Mouse (Mus musculus) heart, adult 2 months (tissue): ENCODE measurements around the gene Lpin2. TPM values are rescaled to one million over a fixed set of nuclear protein-coding genes. Genes with fewer than 3 reads are reported as not detected.
A peak's percentile ranks its signal among the peaks of the same experiment; 100 is the strongest.

Source experiments
- DNase-seq, 2 experiments: peaks; one replicate each; pipeline ENCODE4 v3.0.0; 2021
- H3K27ac ChIP-seq: fragments of 200-600 bp; 2 replicates; pipeline ENCODE4 v1.8.1; 2022
- H3K27me3 ChIP-seq: fragments of 200-500 bp; 2 replicates; pipeline ENCODE4 v1.6.1; 2012; ENCODE audit warnings: mild to moderate bottlenecking, low read length, inconsistent platforms, mixed read lengths; ENCODE audit not compliant: control insufficient read depth, insufficient read depth
- H3K36me3 ChIP-seq: fragments of 200-500 bp; 2 replicates; pipeline ENCODE4 v1.6.1; 2012; ENCODE audit warnings: low read length, inconsistent platforms; ENCODE audit not compliant: control insufficient read depth, insufficient read depth
- H3K4me1 ChIP-seq: fragments of 200-500 bp; 2 replicates; pipeline ENCODE4 v1.6.1; 2011; ENCODE audit warnings: low read length; ENCODE audit not compliant: control insufficient read depth, insufficient read depth
- H3K4me3 ChIP-seq: fragments of 200-600 bp; 2 replicates; pipeline ENCODE4 v1.8.1; 2022
- H3K79me2 ChIP-seq: fragments of 200-500 bp; replicated peaks from 2 replicates; pipeline ENCODE4 v1.6.1; 2012; ENCODE audit warnings: mild to moderate bottlenecking, inconsistent platforms, low read length, moderate library complexity, mixed read lengths; ENCODE audit not compliant: control insufficient read depth, insufficient read depth
- H3K9ac ChIP-seq: fragments of 200-500 bp; 2 replicates; pipeline ENCODE4 v1.6.1; 2012; ENCODE audit warnings: low read depth, mild to moderate bottlenecking, control low read depth, inconsistent platforms, low read length, mixed read lengths
- CTCF ChIP-seq: fragments of 200-600 bp; IDR thresholded peaks from 2 replicates; pipeline ENCODE4 v1.8.1; 2022; ENCODE audit warnings: antibody characterized with exemption, mild to moderate bottlenecking, moderate library complexity
- EP300 ChIP-seq: fragments of 200-500 bp; IDR thresholded peaks from 2 replicates; pipeline ENCODE4 v1.6.1; 2011; ENCODE audit warnings: low read depth, low read length, control low read depth; ENCODE audit not compliant: insufficient read depth
- POLR2A ChIP-seq: fragments of 200-500 bp; IDR thresholded peaks from 2 replicates; pipeline ENCODE4 v1.6.1; 2011; ENCODE audit warnings: mild to moderate bottlenecking, low read depth, low read length, control low read depth; ENCODE audit not compliant: insufficient read depth
- WGBS: fragments of 180-500 bp; shearing (Covaris S2); methylation state at CpG from one replicate; pipeline ENCODE4 v1.1.7; 2018; 5-methylcytosine and 5-hydroxymethylcytosine counted together
- intact Hi-C: fragments of 180-260 bp; cut with DNase I; formaldehyde crosslinking; loops from one replicate; pipeline ENCODE4 v1.15.1; 2025
- polyA plus RNA-seq: library from polyadenylated mRNA; depleted of rRNA; stranded (reverse); fragments of >200 nt; gene quantifications from 2 replicates; pipeline ENCODE4 v1.2.3, GENCODE M21; 2012
- total RNA-seq, 2 experiments: library from RNA; stranded (reverse); gene quantifications; 2 replicates each; pipeline ENCODE4 v1.2.3; 2021

Lpin2 gene
- total and polyA plus RNA-seq, 3 experiments: 3.4 to 13.1 (median 6.0) TPM

DNA sequence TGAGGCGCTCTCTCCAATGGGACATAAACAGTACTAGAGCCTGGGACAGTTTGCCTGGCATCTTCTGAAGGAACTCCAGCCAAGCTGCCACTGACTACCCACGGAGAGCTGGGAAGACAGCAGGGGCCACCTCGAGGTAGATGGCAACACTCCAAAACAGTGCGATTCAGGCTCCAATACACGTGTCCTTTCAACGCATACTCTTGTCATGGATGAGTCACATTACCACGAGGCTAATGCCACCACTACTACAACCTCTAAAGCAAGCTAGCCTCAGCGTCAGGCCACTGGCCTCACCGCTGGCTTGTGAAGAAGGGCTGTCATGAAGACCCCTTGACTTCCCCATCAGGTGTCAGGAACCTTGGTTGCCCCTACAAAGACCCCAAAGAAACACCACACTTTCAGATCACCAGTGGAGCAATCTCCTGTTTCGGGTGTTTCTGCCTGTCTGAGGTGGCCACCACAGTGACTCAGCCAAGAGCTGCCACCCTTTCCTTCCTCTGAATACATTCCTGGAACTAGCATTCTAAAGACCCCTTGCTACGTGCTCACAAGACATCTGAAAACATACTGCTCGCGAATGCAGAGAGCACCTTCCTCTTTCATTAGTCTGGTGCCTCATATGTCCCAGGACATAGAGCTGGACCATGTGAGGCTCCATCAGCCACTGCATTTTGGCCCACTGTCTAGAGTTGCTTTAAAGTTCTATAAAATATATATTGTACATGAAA, 74.6 kb downstream of the Lpin2 start:
- no peaks in the 10 kb centered on the region for H3K79me2 ChIP-seq
- H3K4me3 ChIP-seq: no peak overlapping the region
- peaks cover 5% of the 10 kb centered on the region; the same call in 1 of the 2 replicates for H3K4me1 ChIP-seq
- H3K36me3 ChIP-seq: no peaks in the 10 kb centered on the region; the same call in 1 of the 2 replicates
- peak in 1 of 2 experiments; percentile 62 for DNase-seq
- no peak overlapping the region for H3K9ac ChIP-seq
- intact Hi-C loops: no loop called here
- no peaks in the 10 kb centered on the region for H3K27me3 ChIP-seq
- no peak for TF ChIP-seq POLR2A
- TF ChIP-seq CTCF: no peak
- no peak; the same call in 1 of the 2 replicates for TF ChIP-seq EP300
- peak overlapping the region; percentile 47; the same call in 1 of the 2 replicates for H3K27ac ChIP-seq
- WGBS: 59% methylated on average over 13 of the region's 13 CpGs

DNA sequence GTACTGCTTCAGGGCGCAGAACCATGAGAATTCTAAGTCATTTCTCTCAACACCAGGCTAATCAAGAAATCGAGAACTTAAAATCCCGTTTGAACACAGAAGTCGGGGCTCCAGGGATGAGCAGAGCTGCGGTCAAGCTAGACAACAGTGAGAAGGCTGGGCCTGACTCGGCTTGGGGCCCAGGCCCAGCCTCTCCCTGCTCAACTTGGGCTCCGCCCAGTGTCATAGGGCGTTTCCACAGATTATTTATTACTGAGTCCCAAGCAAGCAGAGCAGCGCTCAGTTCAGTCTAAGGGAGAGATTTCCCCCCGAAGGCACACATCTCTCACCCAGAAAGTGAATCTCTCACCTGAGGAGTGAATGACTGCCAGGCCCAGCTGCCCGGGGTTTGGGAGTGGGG, 77.4 kb downstream of the Lpin2 start:
- Histone ChIP-seq H3K4me1 (peaks cover 1% of the 10 kb centered on the region; the same call in 1 of the 2 replicates), H3K27me3 (no peaks in the 10 kb centered on the region), H3K27ac (no peak overlapping the region), H3K36me3 (no peaks in the 10 kb centered on the region), H3K9ac (no peak overlapping the region), H3K79me2 (no peaks in the 10 kb centered on the region), H3K4me3 (no peak overlapping the region)
- TF ChIP-seq EP300: no peak
- no peak for TF ChIP-seq CTCF
- peak; percentile 61 to 70 for DNase-seq
- WGBS: 66% methylated on average over 11 of the region's 11 CpGs
- intact Hi-C loops: no loop called here

DNA sequence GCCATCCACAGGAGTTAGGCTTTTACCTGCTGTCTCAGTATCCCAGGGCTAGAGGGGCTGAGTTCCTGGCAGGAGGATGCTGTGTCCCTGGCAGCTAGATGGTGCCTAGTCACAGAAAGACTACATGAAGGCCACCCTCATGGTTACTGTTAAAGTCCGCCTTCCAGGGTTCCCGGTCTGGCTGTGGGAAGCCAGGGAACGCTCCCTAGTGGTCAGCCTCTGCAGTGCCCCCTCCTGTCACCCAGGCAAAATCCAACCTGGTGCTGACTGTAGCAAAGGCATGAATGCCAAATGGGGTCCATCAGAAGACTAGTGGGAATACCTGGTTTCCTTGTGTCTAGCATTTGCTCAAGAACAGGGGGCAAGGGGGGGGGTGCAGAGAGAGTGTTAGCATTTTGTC, 78.3 kb downstream of the Lpin2 start:
- H3K36me3 ChIP-seq: no peaks in the 10 kb centered on the region
- 59% methylated on average over 3 of the region's 3 CpGs for WGBS
- no peak for DNase-seq
- H3K9ac ChIP-seq: no peak overlapping the region
- H3K27me3 ChIP-seq: no peaks in the 10 kb centered on the region
- H3K4me1 ChIP-seq: peaks cover 1% of the 10 kb centered on the region; the same call in 1 of the 2 replicates
- H3K79me2 ChIP-seq: no peaks in the 10 kb centered on the region
- intact Hi-C loops: no loop called here
- no peak overlapping the region for H3K27ac ChIP-seq
- TF ChIP-seq CTCF: no peak
- no peak for TF ChIP-seq EP300
- no peak for TF ChIP-seq POLR2A
- no peak overlapping the region for H3K4me3 ChIP-seq

DNA sequence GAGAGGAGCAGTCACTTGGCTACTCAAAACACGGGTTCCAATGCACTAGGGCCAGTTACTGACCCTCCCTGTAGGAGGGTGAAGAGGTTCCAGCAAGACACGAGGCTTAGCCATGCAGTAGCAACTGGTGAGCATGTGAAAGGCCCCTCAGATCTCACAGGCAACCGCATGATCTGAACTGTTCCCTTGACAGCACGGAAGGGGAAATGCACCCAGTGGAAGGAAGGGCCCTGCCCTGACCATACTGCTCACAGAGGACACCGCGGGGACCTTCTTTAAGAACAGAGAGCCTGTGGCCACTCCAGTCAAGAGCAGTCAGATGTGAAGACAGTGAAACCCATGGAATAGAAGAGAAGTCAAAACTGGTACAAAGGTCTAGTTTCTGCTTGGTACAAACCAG, 80.8 kb downstream of the Lpin2 start:
- no peak for TF ChIP-seq CTCF
- TF ChIP-seq POLR2A: no peak
- TF ChIP-seq EP300: no peak
- H3K4me3 ChIP-seq: no peak overlapping the region
- no peaks in the 10 kb centered on the region for H3K79me2 ChIP-seq
- H3K27me3 ChIP-seq: no peaks in the 10 kb centered on the region
- 67% methylated on average over 6 of the region's 6 CpGs for WGBS
- H3K27ac ChIP-seq: no peak overlapping the region
- no peaks in the 10 kb centered on the region for H3K36me3 ChIP-seq
- intact Hi-C loops: no loop called here
- H3K9ac ChIP-seq: no peak overlapping the region
- peaks cover 3% of the 10 kb centered on the region; the same call in 1 of the 2 replicates for H3K4me1 ChIP-seq
- DNase-seq: no peak

DNA sequence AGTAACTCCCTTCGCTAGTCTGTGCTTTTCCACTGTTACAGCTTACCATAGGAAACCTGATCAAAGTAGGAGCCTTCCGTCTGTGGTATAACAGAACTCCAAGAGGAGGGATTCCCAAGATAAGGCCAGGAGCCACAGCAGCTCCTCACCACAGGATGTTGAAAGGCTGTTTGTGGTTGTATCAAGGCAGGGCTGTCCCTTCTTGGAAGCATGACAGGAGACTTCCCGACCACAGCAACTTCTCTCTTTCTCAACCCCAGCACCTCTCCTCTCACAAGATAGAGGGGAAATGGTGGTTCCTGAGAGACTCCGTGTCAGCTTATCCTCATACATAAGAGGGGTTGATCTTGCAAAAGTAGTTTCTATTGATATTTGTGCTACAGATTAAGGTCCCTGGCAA, 82.4 kb downstream of the Lpin2 start:
- H3K4me3 ChIP-seq: no peak overlapping the region
- H3K36me3 ChIP-seq: no peaks in the 10 kb centered on the region
- H3K4me1 ChIP-seq: peaks cover 3% of the 10 kb centered on the region; the same call in 1 of the 2 replicates
- 30% methylated on average over 4 of the region's 4 CpGs for WGBS
- no peaks in the 10 kb centered on the region for H3K79me2 ChIP-seq
- TF ChIP-seq POLR2A: no peak
- no peak for TF ChIP-seq CTCF
- TF ChIP-seq EP300: no peak
- H3K9ac ChIP-seq: no peak overlapping the region
- no peaks in the 10 kb centered on the region for H3K27me3 ChIP-seq
- intact Hi-C loops: loop anchor here (5.0 kb wide), 1 partner anchor 43 kb away; no protein-coding TSS in a partner anchor
- no peak for DNase-seq
- no peak overlapping the region for H3K27ac ChIP-seq

DNA sequence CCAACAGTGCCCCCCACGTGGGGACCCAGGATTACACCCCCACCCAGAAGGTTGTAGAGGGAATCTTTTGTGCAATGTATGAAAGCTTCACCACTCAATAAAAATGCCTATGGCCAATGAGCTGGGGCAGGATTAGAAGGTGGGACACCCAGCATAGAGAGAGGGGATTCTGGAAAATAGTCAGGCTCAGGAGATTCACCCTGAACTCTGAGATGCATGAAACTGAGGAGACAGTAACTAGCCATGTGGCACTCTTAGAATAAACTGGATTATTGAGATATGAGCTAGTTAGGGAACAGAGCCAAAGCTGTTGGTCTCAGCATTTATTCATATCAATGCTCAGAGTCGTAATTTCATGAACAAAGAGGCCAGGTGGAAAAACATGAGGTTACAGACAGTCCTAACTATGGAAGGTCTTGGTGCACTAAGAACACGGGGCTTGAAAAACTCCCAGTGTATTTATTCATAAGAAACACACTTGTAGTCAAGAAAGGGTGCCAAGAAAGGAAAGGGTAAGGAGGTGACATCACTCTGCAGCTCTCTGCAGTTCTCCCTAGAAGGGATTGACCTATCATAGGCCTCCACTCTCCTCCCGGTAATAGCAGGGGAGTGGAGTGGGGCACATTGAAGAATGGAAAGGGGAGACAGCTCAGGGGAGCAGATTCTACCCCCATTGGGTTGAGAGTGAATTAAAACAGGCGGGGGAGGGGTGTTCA, 83.1 kb downstream of the Lpin2 start:
- Histone ChIP-seq H3K9ac (no peak overlapping the region), H3K36me3 (no peaks in the 10 kb centered on the region), H3K27me3 (no peaks in the 10 kb centered on the region), H3K4me3 (no peak overlapping the region), H3K27ac (no peak overlapping the region), H3K79me2 (no peaks in the 10 kb centered on the region), H3K4me1 (peaks cover 3% of the 10 kb centered on the region; the same call in 1 of the 2 replicates)
- WGBS: 47% methylated on average over 5 of the region's 5 CpGs
- TF ChIP-seq CTCF (no peak), POLR2A (no peak), EP300 (no peak)
- intact Hi-C loops: loop anchor here (5.0 kb wide), 1 partner anchor 42 kb away; no protein-coding TSS in a partner anchor
- DNase-seq: no peak
